Mouse (Mus musculus): ENCODE data around the gene Tmc3.

Tmc3 gene

GRCm38 (mm10) chr7:83637781-83638583 lies 53.3 kb downstream of the Tmc3 start:
- DNase-seq (ENCODE audit: low spot score): no peak

- no peak for DNase-seq (ENCODE audit: low spot score)
Measured at GRCm38 (mm10) chr7:83639084-83639483, 54.4 kb downstream of the Tmc3 start.

GRCm38 (mm10) chr7:83640581-83640980 lies 55.9 kb downstream of the Tmc3 start:
- DNase-seq (ENCODE audit: low spot score): no peak

GRCm38 (mm10) chr7:83641163-83641562 lies 56.4 kb downstream of the Tmc3 start:
- no peak for DNase-seq (ENCODE audit: low spot score)

- DNase-seq (ENCODE audit: low spot score): no peak
Measured at GRCm38 (mm10) chr7:83643581-83643980, 58.9 kb downstream of the Tmc3 start.

GRCm38 (mm10) chr7:83644761-83645160 lies 60.0 kb downstream of the Tmc3 start:
- DNase-seq (ENCODE audit: low spot score): no peak

- no peak for DNase-seq (ENCODE audit: low spot score)
Measured at GRCm38 (mm10) chr7:83645476-83645875, 60.7 kb downstream of the Tmc3 start.

GRCm38 (mm10) chr7:83648807-83649206 lies 64.1 kb downstream of the Tmc3 start:
- no peak for DNase-seq (ENCODE audit: low spot score)

GRCm38 (mm10) chr7:83650638-83651037 lies 65.9 kb downstream of the Tmc3 start:
- no peak for DNase-seq (ENCODE audit: low spot score)

GRCm38 (mm10) chr7:83652498-83652897 lies 67.8 kb downstream of the Tmc3 start:
- DNase-seq (ENCODE audit: low spot score): no peak

GRCm38 (mm10) chr7:83653605-83654051 lies 68.9 kb downstream of the Tmc3 start:
- no peak for DNase-seq (ENCODE audit: low spot score)

GRCm38 (mm10) chr7:83654196-83654595 lies 69.5 kb downstream of the Tmc3 start:
- no peak for DNase-seq (ENCODE audit: low spot score)

- no peak for DNase-seq (ENCODE audit: low spot score)
Measured at GRCm38 (mm10) chr7:83654938-83655630, 70.4 kb downstream of the Tmc3 start.

GRCm38 (mm10) chr7:83658716-83659115 lies 74.0 kb downstream of the Tmc3 start:
- DNase-seq (ENCODE audit: low spot score): no peak

GRCm38 (mm10) chr7:83659159-83660065 lies 74.7 kb downstream of the Tmc3 start:
- no peak for DNase-seq (ENCODE audit: low spot score)

GRCm38 (mm10) chr7:83660273-83660691 lies 75.6 kb downstream of the Tmc3 start:
- no peak for DNase-seq (ENCODE audit: low spot score)

- no peak for DNase-seq (ENCODE audit: low spot score)
Measured at GRCm38 (mm10) chr7:83661031-83661430, 76.3 kb downstream of the Tmc3 start.

GRCm38 (mm10) chr7:83661763-83662162 lies 77.0 kb downstream of the Tmc3 start:
- no peak for DNase-seq (ENCODE audit: low spot score)

GRCm38 (mm10) chr7:83662711-83663375 lies 78.1 kb downstream of the Tmc3 start:
- no peak for DNase-seq (ENCODE audit: low spot score)

- no peak for DNase-seq (ENCODE audit: low spot score)
Measured at GRCm38 (mm10) chr7:83666087-83666595, 81.4 kb downstream of the Tmc3 start.

- DNase-seq (ENCODE audit: low spot score): no peak
Measured at GRCm38 (mm10) chr7:83667936-83668645, 83.4 kb downstream of the Tmc3 start.

All from MN1 (cell line).